Mouse (Mus musculus) stomach, postnatal 0 days (tissue): ENCODE data around the gene Timp3.

ENCODE experiments used
- CTCF ChIP-seq: IDR thresholded peaks from 2 replicates; pipeline ENCODE4 v1.5.1; 2016; ENCODE audit warnings: antibody characterized with exemption, low read depth, mild to moderate bottlenecking, moderate library complexity
- EP300 ChIP-seq: optimal IDR thresholded peaks from 2 replicates; pipeline ENCODE3; 2016; ENCODE audit warnings: antibody characterized with exemption

DNA sequence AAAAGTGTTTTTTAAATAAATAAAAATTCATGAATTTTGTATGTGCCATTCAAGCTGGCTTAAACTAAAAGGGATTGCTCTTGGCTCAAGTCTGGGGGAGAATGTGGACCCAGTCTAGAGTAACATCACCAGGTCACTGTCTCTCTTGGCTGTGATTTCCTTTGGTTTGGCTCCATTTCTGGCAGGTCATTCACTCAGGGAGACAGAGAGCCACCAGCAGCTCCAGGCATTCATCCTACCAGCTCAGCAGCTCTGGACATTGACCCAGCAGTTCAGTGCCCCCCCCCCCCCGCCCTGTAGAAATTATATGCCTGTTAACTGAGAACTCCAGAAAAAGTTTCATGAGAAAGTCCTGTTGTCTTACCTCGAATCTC, 98.2 kb downstream of the Timp3 start:
- TF ChIP-seq CTCF (no peak), EP300 (no peak)
